Mouse (Mus musculus) erythroblast, embryonic 14.5 days (primary cell): ENCODE data around the gene Zfp362. TPM values are rescaled to one million over a fixed set of nuclear protein-coding genes. Genes with fewer than 3 reads are reported as not detected.
A peak's percentile ranks its signal among the peaks of the same experiment; 100 is the strongest.

Experiments used
- H3K27me3 ChIP-seq: 2 replicates; pipeline ENCODE4 v1.6.1; 2012; ENCODE audit warnings: inconsistent platforms; ENCODE audit not compliant: control insufficient read depth
- H3K36me3 ChIP-seq: 2 replicates; pipeline ENCODE4 v1.6.1; 2012; ENCODE audit warnings: mild to moderate bottlenecking, inconsistent platforms; ENCODE audit not compliant: control insufficient read depth
- H3K4me1 ChIP-seq: 2 replicates; pipeline ENCODE4 v1.6.1; 2012; ENCODE audit warnings: inconsistent platforms; ENCODE audit not compliant: control insufficient read depth
- H3K4me3 ChIP-seq: replicated peaks from 2 replicates; pipeline ENCODE3; 2012; ENCODE audit warnings: moderate library complexity, mild to moderate bottlenecking, inconsistent platforms
- H3K9me3 ChIP-seq: 2 replicates; pipeline ENCODE4 v1.6.1; 2012; ENCODE audit warnings: low read length, inconsistent platforms, mixed read lengths; ENCODE audit not compliant: control insufficient read depth
- GATA1 ChIP-seq: IDR thresholded peaks from 2 replicates; pipeline ENCODE4 v1.6.1; 2012; ENCODE audit warnings: low read length, inconsistent platforms, mixed read lengths
- TAL1 ChIP-seq: IDR thresholded peaks from 3 replicates; pipeline ENCODE4 v1.6.1; 2012; ENCODE audit warnings: low read length, inconsistent platforms, mixed read lengths
- polyA plus RNA-seq: library from polyadenylated mRNA; stranded (reverse); fragments of >175 nt; gene quantifications from 2 replicates; pipeline ENCODE4 v1.2.3, GENCODE M21; 2012

Zfp362 gene
- polyA plus RNA-seq, 1 experiment, result 6.5 TPM

GRCm38 (mm10) chr4:128773820-128774219 lies 32.0 kb downstream of the Zfp362 start:
- no peaks in the 10 kb centered on the region for H3K9me3 ChIP-seq
- no peak for TF ChIP-seq TAL1
- no peak for TF ChIP-seq GATA1
- H3K4me3 ChIP-seq, result no peak overlapping the region
- H3K27me3 ChIP-seq, result no peaks in the 10 kb centered on the region
- peaks cover 64% of the 10 kb centered on the region for H3K36me3 ChIP-seq
- peaks cover 2% of the 10 kb centered on the region for H3K4me1 ChIP-seq

GRCm38 (mm10) chr4:128770698-128771097 lies 35.1 kb downstream of the Zfp362 start:
- H3K27me3 ChIP-seq, result peaks cover 2% of the 10 kb centered on the region; the same call in 1 of the 2 replicates
- no peak overlapping the region for H3K4me3 ChIP-seq
- TF ChIP-seq GATA1 (no peak), TAL1 (no peak)
- H3K9me3 ChIP-seq, result peaks cover 5% of the 10 kb centered on the region; the same call in 1 of the 2 replicates
- peaks cover 57% of the 10 kb centered on the region for H3K36me3 ChIP-seq
- peaks cover 12% of the 10 kb centered on the region for H3K4me1 ChIP-seq

- peaks cover 5% of the 10 kb centered on the region; the same call in 1 of the 2 replicates for H3K9me3 ChIP-seq
- no peak overlapping the region for H3K4me3 ChIP-seq
- TF ChIP-seq GATA1, result no peak
- no peak for TF ChIP-seq TAL1
- H3K36me3 ChIP-seq, result peaks cover 48% of the 10 kb centered on the region
- H3K27me3 ChIP-seq, result peaks cover 2% of the 10 kb centered on the region; the same call in 1 of the 2 replicates
- H3K4me1 ChIP-seq, result peaks cover 12% of the 10 kb centered on the region
Measured at GRCm38 (mm10) chr4:128769569-128770355, 36.1 kb downstream of the Zfp362 start.

GRCm38 (mm10) chr4:128768120-128768519 lies 37.7 kb downstream of the Zfp362 start:
- Histone ChIP-seq H3K27me3 (peaks cover 2% of the 10 kb centered on the region; the same call in 1 of the 2 replicates), H3K9me3 (peaks cover 8% of the 10 kb centered on the region), H3K4me1 (peaks cover 12% of the 10 kb centered on the region), H3K36me3 (peaks cover 32% of the 10 kb centered on the region), H3K4me3 (no peak overlapping the region)
- no peak for TF ChIP-seq GATA1
- no peak for TF ChIP-seq TAL1

- Histone ChIP-seq H3K36me3 (peaks cover 23% of the 10 kb centered on the region), H3K4me1 (peaks cover 12% of the 10 kb centered on the region), H3K4me3 (no peak overlapping the region), H3K9me3 (peaks cover 15% of the 10 kb centered on the region), H3K27me3 (peaks cover 2% of the 10 kb centered on the region; the same call in 1 of the 2 replicates)
- TF ChIP-seq TAL1, result no peak
- TF ChIP-seq GATA1, result no peak
Measured at GRCm38 (mm10) chr4:128766929-128767328, 38.9 kb downstream of the Zfp362 start.

- peak; percentile 12; the same call in 1 of the 2 replicates for TF ChIP-seq GATA1
- peak; percentile 42; the same call in 2 of the 3 replicates for TF ChIP-seq TAL1
- H3K9me3 ChIP-seq, result peaks cover 10% of the 10 kb centered on the region
Measured at GRCm38 (mm10) chr4:128760029-128760428, 45.8 kb downstream of the Zfp362 start.

GRCm38 (mm10) chr4:128759214-128759613 lies 46.6 kb downstream of the Zfp362 start:
- H3K9me3 ChIP-seq, result peaks cover 10% of the 10 kb centered on the region
- no peaks in the 10 kb centered on the region for H3K27me3 ChIP-seq
- peaks cover 32% of the 10 kb centered on the region for H3K4me1 ChIP-seq
- H3K4me3 ChIP-seq, result no peak overlapping the region
- no peak for TF ChIP-seq GATA1
- TF ChIP-seq TAL1, result no peak
- H3K36me3 ChIP-seq, result peaks cover 4% of the 10 kb centered on the region

More at GRCm38 (mm10) chr4:128760029-128760428, 45.8 kb downstream of the Zfp362 start:
- Histone ChIP-seq H3K4me3 (no peak overlapping the region), H3K27me3 (no peaks in the 10 kb centered on the region), H3K36me3 (peaks cover 1% of the 10 kb centered on the region), H3K4me1 (peaks cover 32% of the 10 kb centered on the region)

GRCm38 (mm10) chr4:128755900-128756299 lies 49.9 kb downstream of the Zfp362 start:
- Histone ChIP-seq H3K4me3 (no peak overlapping the region), H3K9me3 (no peaks in the 10 kb centered on the region), H3K27me3 (no peaks in the 10 kb centered on the region), H3K36me3 (peaks cover 36% of the 10 kb centered on the region), H3K4me1 (peaks cover 23% of the 10 kb centered on the region)
- TF ChIP-seq TAL1, result no peak
- TF ChIP-seq GATA1, result no peak

- Histone ChIP-seq H3K4me3 (no peak within 1 kb of the TSS), H3K4me1 (peaks cover 15% of the 10 kb centered on the region), H3K27me3 (no peaks in the 10 kb centered on the region), H3K36me3 (peaks cover 45% of the 10 kb centered on the region), H3K9me3 (no peaks in the 10 kb centered on the region)
- TF ChIP-seq GATA1, result no peak
- TF ChIP-seq TAL1, result no peak
Measured at GRCm38 (mm10) chr4:128755064-128755463, 50.8 kb downstream of the Zfp362 start, which contains the start of gene A3galt2. A3galt2 (plus strand) TSS chr4:128755364.
